Comparison of ENCODE assay signal across 25 mouse cellular contexts in the genomic region with DNA sequence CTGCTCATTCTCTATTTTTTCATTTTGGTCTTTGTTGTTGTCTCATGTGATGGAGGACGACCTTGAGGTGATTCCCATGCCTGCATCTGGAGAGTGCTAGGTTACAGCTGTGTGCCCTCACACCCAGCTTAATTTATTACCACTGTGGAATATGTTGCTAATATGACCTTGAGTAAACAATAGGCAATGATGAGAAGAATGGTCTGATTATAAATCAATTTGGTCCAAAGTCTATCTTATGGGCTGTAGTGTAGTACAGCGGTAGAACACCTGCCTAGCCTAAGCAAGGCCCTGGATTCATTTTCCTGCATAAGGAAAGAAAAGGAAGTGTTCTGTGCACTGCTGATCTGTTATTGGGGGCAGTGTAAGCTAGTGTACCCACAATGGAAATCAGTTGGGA.
"Had no signal": no experiment of that assay in that cellular context is flagged by ENCODE, and none has a peak within 500 bp of the region (broad histone marks: within the 10 kb centered on the region; RNA-seq: fewer than 3 reads in every experiment).

No protein-coding gene starts in this region.

- ATAC-seq: forebrain, postnatal 0 days; hindbrain, embryonic 16.5 days; inflammation-experienced regulatory T-cells, adult 6 months; liver, embryonic 12.5 days had no signal

- H3K27ac ChIP-seq: heart, adult 2 months; heart, embryonic 13.5 days; heart, embryonic 15.5 days; hindbrain, embryonic 14.5 days; layer of hippocampus, adult 2 months; limb, embryonic 13.5 days; limb, embryonic 15.5 days; liver, embryonic 12.5 days; liver, embryonic 14.5 days had no signal

- H3K27me3 ChIP-seq: heart, embryonic 13.5 days; heart, embryonic 15.5 days; limb, embryonic 13.5 days; limb, embryonic 15.5 days; liver, embryonic 12.5 days had no signal

- H3K36me3 ChIP-seq: heart, embryonic 13.5 days; heart, embryonic 15.5 days; limb, embryonic 13.5 days; limb, embryonic 15.5 days; liver, embryonic 12.5 days had no signal

- H3K9ac ChIP-seq: forebrain, postnatal 0 days; heart, embryonic 13.5 days; heart, embryonic 15.5 days; hindbrain, embryonic 14.5 days; limb, embryonic 13.5 days; limb, embryonic 15.5 days; liver, embryonic 12.5 days; liver, embryonic 14.5 days had no signal

- H3K4me3 ChIP-seq: heart, adult 2 months; heart, embryonic 13.5 days; heart, embryonic 15.5 days; layer of hippocampus, adult 2 months; limb, embryonic 13.5 days; limb, embryonic 15.5 days; liver, embryonic 12.5 days had no signal

- H3K4me1 ChIP-seq: heart, embryonic 15.5 days; limb, embryonic 13.5 days; limb, embryonic 15.5 days; liver, embryonic 12.5 days had no signal

- DNase-seq: forebrain, postnatal 0 days; gastrocnemius, postnatal 14 days; gastrocnemius, postnatal 36 days; heart, adult 11 months; heart, adult 2 months; heart, postnatal 14 days; heart, postnatal 36 days; kidney, adult 18-20 months; kidney, adult 8-10 months; kidney, postnatal 10 days; kidney, postnatal 25 days; kidney, postnatal 4 days; layer of hippocampus, postnatal 36 days; left cerebral cortex, postnatal 4 days had no signal

- H3K9me3 ChIP-seq: heart, embryonic 13.5 days; heart, embryonic 15.5 days; limb, embryonic 13.5 days; limb, embryonic 15.5 days; liver, embryonic 12.5 days had no signal

- H3K4me2 ChIP-seq: heart, embryonic 11.5 days; heart, embryonic 13.5 days; heart, embryonic 15.5 days; hindbrain, embryonic 14.5 days; limb, embryonic 13.5 days; limb, embryonic 15.5 days; liver, embryonic 12.5 days had no signal
